Mouse (Mus musculus): Measurements from ENCODE around the gene Cpe.

- TF ChIP-seq CTCF (IDR thresholded peaks at IDR 0.05; ENCODE audit: low read depth) (no peak), EP300 (IDR thresholded peaks at IDR 0.05; ENCODE audit: low read depth) (no peak)
Measured at GRCm38 (mm10) chr8:64671937-64672336, 20.9 kb downstream of the Cpe start.

All from liver, embryonic 14.5 days (tissue).